Mouse (Mus musculus) adrenal gland, adult 8-10 months (tissue): ENCODE results near the gene Polr2e. TPM values are rescaled to one million over a fixed set of nuclear protein-coding genes. Genes with fewer than 3 reads are reported as not detected.
A peak's percentile ranks its signal among the peaks of the same experiment; 100 is the strongest.
"Not testable (repeated sequence)": the region's sequence is repeated elsewhere in the genome, so short reads cannot be mapped to it uniquely, and the experiment has no call there.

Experiments used
- DNase-seq: peaks from one replicate; pipeline ENCODE4 v3.0.0; 2022
- total RNA-seq, 4 experiments: library from RNA; stranded (reverse); gene quantifications; 2 replicates each; pipeline ENCODE4 v1.2.4; 2022

Polr2e gene
- total RNA-seq, 4 experiments from 2014 or later: 79.1 to 104 (median 94.4) TPM

- no peak for DNase-seq
Observed at GRCm38 (mm10) chr10:80056976-80057682, 17.5 kb upstream of the Polr2e start.

- DNase-seq: no peak
Observed at GRCm38 (mm10) chr10:80056506-80056905, 16.9 kb upstream of the Polr2e start.

GRCm38 (mm10) chr10:80055891-80056290 is 16.3 kb upstream of the Polr2e start:
- DNase-seq: no peak

DNA sequence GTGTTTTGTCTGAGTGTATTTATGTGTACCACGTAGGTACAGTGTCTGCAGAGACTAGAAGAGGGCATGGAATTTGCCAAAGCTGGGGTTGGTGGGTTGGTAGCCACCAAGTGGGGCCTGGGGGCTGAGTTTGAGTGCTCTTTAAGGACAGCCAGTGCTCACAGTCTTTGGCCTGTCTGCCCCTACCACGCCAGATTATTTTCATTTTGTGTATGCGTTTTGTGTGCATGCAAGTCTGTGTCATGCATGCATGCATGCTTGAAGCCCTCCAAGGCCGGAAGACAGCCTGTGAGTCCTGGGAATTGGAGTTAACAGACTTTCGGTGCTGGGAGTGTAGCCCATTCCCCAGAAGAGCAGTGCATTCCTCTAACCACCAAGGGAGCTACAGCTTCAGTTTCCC is 15.8 kb upstream of the Polr2e start:
- DNase-seq: no peak

DNA sequence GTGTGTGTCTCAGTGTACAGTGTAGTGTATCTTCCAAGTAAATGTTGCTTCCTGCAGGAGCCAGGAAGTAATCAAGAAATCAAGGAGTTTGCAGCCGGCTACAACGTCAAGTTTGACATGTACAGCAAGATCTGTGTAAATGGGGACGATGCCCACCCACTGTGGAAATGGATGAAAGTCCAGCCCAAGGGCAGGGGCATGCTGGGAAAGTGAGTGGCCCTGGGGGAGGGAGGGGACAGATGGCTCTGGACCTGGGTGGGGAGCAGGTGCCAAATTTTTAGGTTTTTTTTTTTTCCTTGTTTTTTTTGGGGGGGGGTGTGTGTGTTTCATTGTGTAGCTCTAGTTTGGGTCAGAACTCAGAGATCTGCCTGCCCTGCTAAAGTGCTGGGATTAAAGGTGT is 15.3 kb upstream of the Polr2e start:
- DNase-seq: not testable (repeated sequence)

- no peak for DNase-seq
Observed at GRCm38 (mm10) chr10:80053831-80054815, 14.5 kb upstream of the Polr2e start.

DNA sequence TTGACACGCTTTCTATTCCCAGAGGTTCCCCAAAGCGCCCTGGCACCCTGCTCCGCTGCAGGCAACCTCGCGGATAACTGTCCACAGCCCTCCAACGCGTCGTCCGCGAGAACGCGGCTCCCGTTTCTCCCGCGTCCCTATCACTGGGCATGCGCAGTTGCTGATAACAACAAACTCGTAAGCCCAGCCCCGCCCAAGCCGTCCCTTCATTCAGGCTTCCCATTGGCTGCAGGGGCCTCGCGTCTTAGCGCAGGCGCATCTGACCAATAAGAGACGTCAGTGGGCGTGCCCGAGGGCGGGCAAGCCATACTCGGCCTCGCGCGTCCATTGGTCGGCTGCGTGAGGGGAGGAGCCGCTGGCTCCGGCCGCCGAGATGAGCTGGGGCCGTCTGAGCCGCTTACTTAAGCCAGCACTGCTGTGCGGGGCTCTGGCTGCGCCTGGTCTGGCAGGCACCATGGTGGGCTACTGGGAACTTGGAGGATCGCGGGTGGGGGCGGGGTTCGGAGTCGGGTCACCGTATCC is 13.7 kb upstream of the Polr2e start:
- peak; percentile 100 for DNase-seq

DNA sequence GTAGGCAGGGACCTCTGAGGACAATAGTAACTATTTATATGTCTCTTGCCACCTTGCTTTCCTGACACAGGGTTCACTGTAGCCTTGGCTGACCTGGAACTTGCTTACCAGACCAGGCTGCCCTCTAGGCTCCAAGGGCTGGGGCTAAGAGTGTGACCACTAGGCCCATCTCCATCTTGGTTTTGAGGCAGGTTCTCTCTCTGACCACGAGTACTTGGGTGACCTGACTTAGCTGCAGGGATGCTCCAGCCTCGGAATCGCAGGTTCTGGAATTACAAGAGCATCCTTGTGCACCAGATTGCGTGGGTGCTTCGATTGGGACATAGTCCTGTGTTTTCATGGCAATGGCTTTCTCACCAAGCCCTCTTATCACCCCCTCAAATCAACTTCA is 12.8 kb upstream of the Polr2e start:
- DNase-seq: no peak

GRCm38 (mm10) chr10:80051618-80052373 is 12.2 kb upstream of the Polr2e start:
- DNase-seq: peak; percentile 73

GRCm38 (mm10) chr10:80050885-80051617 is 11.5 kb upstream of the Polr2e start:
- DNase-seq: no peak

GRCm38 (mm10) chr10:80050244-80050643 is 10.6 kb upstream of the Polr2e start:
- DNase-seq: no peak

GRCm38 (mm10) chr10:80048834-80049233 is 9.2 kb upstream of the Polr2e start:
- DNase-seq: no peak

DNA sequence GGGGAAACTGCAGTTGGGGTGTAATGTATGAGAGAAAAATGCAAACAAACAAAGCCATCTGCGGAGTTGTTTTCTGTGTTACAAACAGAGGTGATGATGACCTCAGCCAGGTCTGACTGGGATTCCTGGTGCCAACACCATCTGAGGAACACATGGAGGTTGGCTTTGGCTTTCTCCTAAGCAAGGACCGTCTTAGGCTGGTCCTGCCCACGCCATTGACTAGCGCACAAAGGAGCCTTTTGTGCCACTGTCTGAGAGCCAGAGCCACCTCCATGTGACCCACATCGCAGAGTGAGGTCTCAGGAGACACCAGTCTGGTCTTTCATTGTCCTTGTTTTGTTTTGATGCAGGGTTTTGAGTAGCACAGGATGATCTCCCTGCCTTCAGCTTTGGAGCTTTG is 8.8 kb upstream of the Polr2e start:
- no peak for DNase-seq

GRCm38 (mm10) chr10:80047041-80047565 is 7.5 kb upstream of the Polr2e start, which contains the start of gene Gpx4:
Gpx4 (plus strand) TSS chr10:80047166.
- no peak for DNase-seq

DNA sequence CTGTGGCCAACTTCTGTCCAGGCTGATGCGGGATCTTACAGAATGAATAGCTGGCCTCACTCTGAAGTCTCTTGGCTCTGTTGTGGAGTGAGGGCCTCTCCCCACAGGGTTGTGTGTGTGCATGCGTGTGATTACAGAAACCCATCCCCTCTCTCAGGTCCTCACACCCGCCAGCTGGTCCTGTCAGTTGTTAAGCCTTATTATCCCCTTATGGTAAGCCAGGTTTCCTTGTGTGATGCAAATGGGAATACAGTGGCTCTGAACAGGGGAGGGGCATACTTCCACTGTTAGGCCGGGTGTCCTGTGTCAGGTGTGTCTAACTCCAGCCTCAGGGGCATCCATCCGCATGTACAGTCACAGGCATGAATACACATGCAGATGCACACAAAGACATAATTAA is 6.2 kb upstream of the Polr2e start:
- DNase-seq: no peak

- DNase-seq: not testable (repeated sequence)
Observed at GRCm38 (mm10) chr10:80045364-80045763, 5.8 kb upstream of the Polr2e start.

DNA sequence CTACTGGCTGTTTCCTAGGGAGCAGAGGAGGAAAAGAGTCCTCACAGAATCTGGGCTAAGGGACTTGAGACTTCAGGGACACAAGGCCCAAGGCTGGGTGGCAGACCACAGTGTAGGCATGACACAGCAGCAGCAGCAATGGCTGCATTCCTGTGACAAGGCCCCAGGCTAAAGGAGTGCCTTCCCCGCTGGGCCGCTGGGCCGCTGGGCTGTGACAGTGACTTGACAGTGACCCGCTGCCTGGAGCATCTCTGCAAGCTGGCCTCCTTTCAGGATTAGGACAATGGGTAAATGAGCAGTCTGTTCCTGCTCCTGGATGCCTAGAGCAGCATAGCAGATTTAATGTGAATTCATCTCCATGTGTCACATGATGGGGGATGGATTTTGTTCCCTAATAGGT is 4.5 kb upstream of the Polr2e start:
- DNase-seq: no peak

DNA sequence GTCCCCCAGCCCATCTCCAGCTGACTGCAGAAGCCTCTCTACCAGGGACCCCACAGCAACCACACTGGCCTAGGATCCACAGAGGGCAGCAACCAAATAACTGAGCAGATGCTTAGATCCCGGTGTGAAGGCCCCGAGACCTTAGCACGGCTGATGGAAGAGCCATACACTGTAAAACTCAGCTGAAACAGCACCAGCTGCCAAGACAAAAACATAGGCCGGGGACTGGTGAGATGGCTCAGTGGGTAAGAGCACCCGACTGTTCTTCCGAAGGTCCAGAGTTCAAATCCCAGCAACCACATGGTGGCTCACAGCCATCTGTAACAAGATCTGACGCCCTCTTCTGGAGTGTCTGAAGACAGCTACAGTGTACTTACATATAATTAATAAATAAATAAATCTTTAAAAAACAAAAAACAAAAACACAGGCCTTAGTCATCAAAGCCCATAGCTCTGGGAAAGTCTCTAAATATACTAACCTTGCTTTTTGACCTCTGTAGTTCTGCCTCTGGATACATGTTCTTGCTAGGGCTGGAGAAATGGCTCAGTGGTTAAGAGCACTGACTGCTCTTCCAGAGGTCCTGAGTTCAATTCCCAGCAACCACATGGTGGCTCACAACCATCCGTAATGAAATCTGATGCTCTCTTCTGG is 1.9 kb upstream of the Polr2e start:
- DNase-seq: not testable (repeated sequence)

DNA sequence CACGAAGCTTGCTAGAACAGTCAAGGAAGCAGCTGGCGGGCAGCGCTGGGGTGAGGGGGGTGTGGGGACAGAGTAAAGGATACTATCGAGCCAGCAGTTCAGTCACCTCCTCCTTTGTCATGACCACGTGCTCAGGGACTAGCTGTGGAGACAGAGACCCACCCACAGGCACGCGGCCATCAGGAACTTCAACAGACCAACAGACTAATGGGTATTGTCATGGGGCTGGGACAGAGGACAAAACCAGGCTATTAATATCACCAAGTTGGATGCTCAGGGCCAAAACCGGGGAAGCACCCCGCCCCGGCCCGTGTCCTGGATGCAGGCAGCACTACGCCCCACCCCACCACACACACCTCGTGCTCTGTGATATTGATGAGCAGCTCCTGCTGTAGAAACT is 2.8 kb downstream of the Polr2e start:
- no peak for DNase-seq

DNA sequence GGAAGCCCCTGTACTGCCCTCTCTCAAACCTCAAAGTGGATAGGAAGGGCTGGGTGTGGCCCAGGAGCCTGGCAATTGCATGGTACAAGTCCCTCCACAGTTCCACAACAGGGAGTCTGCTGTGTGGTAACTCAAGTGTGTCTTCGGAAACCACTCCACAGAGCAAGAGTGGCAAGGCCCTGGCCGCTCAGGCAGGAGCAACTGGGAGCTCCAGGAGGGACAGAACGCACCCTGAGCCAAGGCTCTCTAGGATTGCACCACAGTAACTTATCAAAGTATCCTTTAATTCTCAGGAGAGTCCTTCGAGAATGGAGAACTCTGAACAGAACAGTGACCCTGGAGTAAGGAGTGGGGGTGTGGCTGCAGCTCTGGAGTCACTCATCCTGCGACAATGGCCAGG is 3.9 kb downstream of the Polr2e start:
- no peak for DNase-seq

DNA sequence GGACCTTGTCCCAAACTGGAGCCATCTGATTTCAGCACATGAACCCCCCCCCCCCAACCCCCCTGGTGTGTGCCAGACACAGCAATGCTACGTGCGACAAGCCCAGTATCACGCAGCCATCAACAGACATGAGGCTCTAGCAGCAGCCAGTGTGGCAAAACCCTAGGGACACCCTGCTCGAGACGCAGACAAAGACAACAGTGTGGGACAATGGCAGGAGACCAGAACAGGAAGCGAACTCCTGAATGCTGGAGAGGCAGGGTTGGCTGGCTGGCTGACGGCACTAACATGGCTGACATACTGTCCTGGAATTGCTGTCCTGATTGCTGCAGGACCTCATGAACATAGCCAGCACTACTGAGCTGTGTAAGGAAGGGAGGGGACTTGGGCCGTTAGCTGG is 4.4 kb downstream of the Polr2e start:
- no peak for DNase-seq
